Mouse (Mus musculus) ES-CJ7 (cell line): ENCODE results near the gene Kif16b.

Experiments used
- DNase-seq: peaks from one replicate; pipeline ENCODE4 v3.0.0; 2011; ENCODE audit warnings: low read depth, low spot score

Gene Kif16b

DNA sequence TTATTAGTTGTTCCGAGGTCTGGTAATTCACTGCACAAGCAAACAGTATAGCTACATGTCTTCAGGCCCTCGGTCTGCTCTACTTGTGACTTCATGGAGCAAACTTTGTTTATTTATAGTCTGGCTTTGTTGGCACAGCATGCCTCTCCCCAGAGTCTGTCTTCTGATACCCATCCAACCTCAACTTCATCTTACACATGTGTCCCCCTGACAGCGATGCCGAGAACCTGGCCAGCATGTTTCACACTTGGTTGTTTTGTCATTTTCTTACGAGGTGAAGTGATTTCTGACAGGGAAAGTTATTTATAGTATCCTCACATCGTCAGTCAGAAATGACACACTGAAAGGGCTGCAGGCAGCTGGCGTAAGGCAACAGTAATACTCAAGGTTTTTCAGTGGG lies 249.7 kb downstream of the Kif16b start:
- DNase-seq: no peak

GRCm38 (mm10) chr2:142648023-142648453 lies 253.3 kb downstream of the Kif16b start:
- no peak for DNase-seq

DNA sequence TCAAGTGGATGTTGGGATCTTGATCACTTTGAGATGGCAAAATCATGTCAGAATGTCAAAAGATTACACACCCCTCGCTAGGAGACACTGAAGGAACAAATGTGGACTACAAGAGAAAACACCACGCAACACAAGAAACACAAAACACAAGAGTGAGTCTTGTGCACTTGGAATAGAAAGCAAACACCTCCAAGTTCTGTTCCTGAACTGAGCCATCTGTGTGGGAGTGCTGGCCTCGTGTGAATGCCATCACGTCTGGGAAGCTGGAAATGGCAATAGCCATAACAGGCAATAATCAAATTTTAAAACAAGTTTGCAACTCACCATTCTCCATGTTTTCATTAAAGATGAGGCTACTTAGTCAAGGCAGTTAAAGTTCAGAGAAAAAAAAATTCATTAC lies 254.5 kb downstream of the Kif16b start:
- no peak for DNase-seq

DNA sequence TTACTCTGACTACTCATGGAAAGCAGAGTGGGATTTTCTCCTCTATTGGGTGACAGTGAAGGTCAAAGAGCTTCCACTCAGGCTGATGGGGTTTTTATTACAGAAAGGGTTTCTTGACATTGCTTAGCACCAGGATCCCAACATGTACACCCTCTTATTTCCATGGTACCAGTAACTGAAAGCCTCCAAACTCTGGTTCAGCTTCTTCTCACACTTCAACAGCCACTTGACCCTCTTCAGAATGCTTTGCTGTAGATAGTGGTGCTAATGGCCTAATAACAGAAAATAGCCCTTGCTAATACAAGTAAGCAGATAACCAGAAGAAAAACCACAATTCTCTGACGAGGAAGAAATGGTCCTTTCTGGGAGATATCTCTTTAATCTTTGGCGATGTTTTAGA lies 259.6 kb downstream of the Kif16b start:
- no peak for DNase-seq

GRCm38 (mm10) chr2:142635606-142636304 lies 265.6 kb downstream of the Kif16b start:
- no peak for DNase-seq

DNA sequence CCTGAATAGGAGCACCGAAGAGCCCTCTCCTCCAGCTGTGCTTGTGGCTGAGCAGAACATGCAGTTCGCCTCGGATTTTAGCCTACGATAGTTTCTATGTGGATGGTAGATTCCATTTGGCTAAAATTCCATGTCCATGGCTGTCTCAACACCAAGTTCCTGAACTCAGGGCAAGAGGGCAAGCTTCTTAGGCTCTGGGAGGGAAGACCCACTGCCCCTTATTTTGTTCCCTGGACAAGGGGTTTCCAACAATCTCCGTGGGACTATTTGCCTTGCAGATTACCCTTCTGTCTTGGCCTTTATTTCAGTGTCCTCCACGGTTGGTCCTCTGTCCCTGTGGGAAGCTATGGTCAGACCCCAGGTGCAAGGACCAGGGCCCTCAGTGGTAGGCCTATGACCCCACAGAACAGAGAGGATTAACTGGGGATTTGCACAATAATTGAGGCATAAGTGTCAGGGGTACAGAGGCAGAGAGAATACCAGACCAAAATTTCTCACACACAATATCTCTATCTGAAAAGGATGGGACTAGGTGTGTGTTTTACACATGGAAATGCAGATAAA lies 267.3 kb downstream of the Kif16b start:
- no peak for DNase-seq

- DNase-seq: no peak
Observed at GRCm38 (mm10) chr2:142629523-142630312, 271.6 kb downstream of the Kif16b start.

- DNase-seq: no peak
Observed at GRCm38 (mm10) chr2:142625756-142626155, 275.6 kb downstream of the Kif16b start.

DNA sequence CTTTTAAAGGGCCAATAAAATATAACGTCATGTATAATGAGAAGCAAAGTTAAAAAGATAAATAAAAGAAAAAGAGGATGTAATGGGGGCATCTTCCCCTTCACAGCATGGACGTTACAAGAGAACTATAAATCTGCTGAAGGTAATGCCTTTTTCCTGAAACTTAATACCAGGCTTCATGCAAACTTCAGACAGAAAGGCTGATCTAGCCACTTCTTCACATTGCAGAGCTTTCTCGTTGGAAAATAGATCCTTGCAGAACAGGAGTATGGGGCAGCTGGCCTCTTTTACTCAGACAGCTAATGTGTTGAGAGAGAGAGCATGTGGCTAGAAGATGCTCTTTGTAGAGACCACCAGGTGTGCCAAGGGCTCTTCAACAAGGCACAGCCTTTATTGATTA lies 276.2 kb downstream of the Kif16b start:
- DNase-seq: no peak

GRCm38 (mm10) chr2:142624254-142624653 lies 277.1 kb downstream of the Kif16b start:
- no peak for DNase-seq

DNA sequence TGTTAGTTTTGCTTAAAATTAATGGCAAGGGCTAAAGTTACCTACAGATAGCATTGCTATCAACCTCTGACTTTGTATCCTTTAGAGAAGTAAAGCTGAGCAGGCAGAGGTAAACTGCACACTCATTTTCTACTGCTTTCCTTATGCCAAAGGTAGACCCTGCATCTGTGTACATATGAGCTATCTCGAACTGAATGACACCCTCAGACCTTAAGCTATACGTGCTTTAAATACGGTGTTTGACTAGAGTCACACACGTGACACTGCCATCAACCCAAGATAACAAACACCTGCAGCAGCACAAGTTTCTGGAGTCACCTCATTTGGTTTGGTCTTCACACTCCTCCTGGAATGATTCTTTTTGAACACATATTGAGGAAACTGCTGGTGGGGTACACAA lies 280.2 kb downstream of the Kif16b start:
- no peak for DNase-seq

DNA sequence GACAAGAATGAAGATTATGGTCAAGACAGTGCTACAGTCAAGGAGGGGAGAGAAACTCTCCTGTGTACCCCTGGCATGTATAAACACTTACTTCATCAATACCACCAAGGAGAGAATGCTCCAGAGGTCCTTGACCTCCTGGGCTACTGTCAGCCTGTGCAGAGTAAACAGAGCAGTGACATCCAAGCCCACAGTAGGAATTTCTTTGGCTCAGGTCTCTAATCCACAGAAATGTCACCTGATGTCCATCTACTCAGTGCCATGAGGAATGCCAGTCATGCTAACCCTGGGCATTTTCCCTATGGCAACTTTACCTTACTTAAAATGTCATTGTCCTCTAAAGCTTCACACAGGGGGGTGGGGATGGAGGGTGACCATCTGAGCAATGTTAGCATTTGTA lies 281.4 kb downstream of the Kif16b start:
- DNase-seq: no peak

DNA sequence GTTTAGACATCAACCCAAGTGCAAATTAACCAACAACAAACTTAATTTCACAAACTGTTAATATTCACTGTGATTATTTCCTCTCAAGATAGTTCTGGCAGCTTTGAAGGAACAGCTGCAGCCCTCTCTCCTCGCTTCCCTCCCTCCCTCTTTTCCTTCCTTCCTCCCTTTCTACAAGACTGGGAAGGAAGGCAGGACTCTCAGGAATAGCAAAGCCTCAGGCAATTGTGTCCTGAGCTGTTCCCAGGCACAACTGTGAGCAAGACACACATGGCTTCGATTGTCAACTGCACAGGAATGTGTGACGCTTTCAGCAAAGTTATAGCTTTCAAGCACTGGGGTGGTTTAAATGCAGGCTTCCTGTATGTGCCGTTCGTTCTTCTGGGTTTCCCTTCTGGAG lies 286.8 kb downstream of the Kif16b start:
- DNase-seq: no peak

- DNase-seq: no peak
Observed at GRCm38 (mm10) chr2:142612359-142612953, 288.9 kb downstream of the Kif16b start.

DNA sequence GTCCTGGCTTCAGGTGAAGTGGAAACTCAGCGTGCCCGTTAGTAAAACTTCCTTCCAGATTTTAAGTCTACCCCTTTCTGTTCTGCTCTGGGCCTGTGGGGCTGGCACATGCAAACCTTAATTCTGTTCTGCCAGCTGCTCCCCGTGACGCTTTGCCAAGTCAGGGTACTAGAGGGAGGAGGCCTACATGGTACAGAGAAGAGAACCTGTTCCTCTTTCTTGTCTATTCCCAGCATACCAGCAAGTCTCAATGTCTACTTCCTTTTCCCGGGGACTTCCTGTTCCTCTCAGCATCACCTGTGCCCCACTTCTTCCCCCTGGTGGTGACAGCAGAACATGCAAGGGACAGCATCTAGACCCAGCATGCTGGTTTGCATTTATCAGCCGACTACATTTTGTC lies 290.2 kb downstream of the Kif16b start:
- DNase-seq: peak; percentile 67

GRCm38 (mm10) chr2:142610206-142610605 lies 291.1 kb downstream of the Kif16b start:
- DNase-seq: no peak

DNA sequence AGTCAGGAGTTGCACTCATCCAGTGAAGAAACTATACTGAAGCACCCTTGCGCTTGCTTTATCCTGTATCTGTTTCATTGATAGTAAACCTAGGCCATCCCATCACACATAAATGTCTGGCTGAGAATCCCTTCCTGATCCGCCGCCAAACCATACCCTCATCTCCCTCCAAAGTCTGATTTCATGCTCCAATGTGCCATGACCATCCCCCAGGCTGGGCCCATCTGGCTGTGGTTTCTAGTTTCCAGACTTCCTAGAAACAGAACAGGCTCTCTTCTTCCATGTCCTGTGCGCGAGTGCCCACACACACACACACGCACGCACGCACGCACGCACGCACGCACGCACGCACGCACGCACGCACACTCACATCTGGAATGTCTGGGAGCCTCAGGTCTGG lies 292.6 kb downstream of the Kif16b start:
- DNase-seq: peak; percentile 8

- DNase-seq: peak; percentile 60
Observed at GRCm38 (mm10) chr2:142604762-142605161, 296.6 kb downstream of the Kif16b start.

GRCm38 (mm10) chr2:142603210-142603609 lies 298.1 kb downstream of the Kif16b start:
- no peak for DNase-seq

DNA sequence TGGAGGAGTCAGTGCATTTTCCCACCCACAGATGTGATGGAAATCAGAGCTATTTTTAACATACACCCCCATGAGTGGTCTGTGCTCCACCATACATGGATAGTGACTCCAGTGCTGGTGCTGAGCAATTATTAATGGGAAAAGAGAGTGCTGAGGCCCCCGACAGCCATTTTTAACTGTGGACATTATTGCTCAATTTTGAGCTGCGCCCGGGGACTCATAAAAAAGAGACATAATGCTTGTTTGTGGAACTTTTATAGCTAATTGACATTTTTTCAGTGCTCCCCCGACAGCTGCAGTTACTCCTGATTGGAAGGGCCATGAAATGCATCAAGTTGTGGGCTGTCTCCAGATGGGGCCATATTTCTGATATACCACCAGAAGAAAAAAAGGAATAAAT lies 302.1 kb downstream of the Kif16b start:
- DNase-seq: no peak

- no peak for DNase-seq
Observed at GRCm38 (mm10) chr2:142596176-142597170, 304.9 kb downstream of the Kif16b start.
